In genomic region chr11:20672513-20672912, GRCm38 (mm10) we compare ENCODE assay signal across 11 mouse cellular contexts.
"Had no signal": no experiment of that assay in that cellular context is flagged by ENCODE, and none has a peak within 500 bp of the region (broad histone marks: within the 10 kb centered on the region; RNA-seq: fewer than 3 reads in every experiment).

No protein-coding gene starts in this region.

- ATAC-seq: intestine, embryonic 15.5 days had no signal

- H3K27me3 ChIP-seq: intestine, embryonic 15.5 days; kidney, embryonic 15.5 days; midbrain, embryonic 12.5 days; neural tube, embryonic 12.5 days had no signal

- H3K4me2 ChIP-seq: intestine, embryonic 15.5 days; kidney, embryonic 15.5 days; midbrain, embryonic 12.5 days; neural tube, embryonic 12.5 days had no signal

- H3K9me3 ChIP-seq: intestine, embryonic 15.5 days; kidney, embryonic 15.5 days; midbrain, embryonic 12.5 days; neural tube, embryonic 12.5 days had no signal

- H3K4me1 ChIP-seq: intestine, embryonic 15.5 days; kidney, embryonic 15.5 days; midbrain, embryonic 12.5 days; neural tube, embryonic 12.5 days had no signal

- H3K36me3 ChIP-seq: intestine, embryonic 15.5 days; kidney, embryonic 15.5 days; midbrain, embryonic 12.5 days; neural tube, embryonic 12.5 days had no signal

- H3K27ac ChIP-seq: intestine, embryonic 15.5 days; kidney, embryonic 15.5 days; liver, embryonic 14.5 days; midbrain, embryonic 12.5 days; neural tube, embryonic 12.5 days; stomach, postnatal 0 days had no signal

- H3K4me3 ChIP-seq: intestine, embryonic 15.5 days; kidney, embryonic 15.5 days; midbrain, embryonic 12.5 days; neural tube, embryonic 12.5 days had no signal

- H3K9ac ChIP-seq: intestine, embryonic 15.5 days; kidney, embryonic 15.5 days; liver, embryonic 14.5 days; midbrain, embryonic 12.5 days; neural tube, embryonic 12.5 days had no signal

- DNase-seq: kidney, adult 18-20 months; layer of hippocampus, adult 9-11 months; liver; lung, adult 18-20 months; thymus, postnatal 4 days had no signal
